Mouse (Mus musculus): ENCODE data around the gene Serinc2. TPM values are rescaled to one million over a fixed set of nuclear protein-coding genes. Genes with fewer than 3 reads are reported as not detected.

Serinc2 gene
- total RNA-seq, 2 experiments from 2014 or later = 11.1 to 14.1 TPM

- Histone ChIP-seq H3K27ac (no peak overlapping the region), H3K4me3 (no peak overlapping the region)
- no peak for TF ChIP-seq CTCF (conservative IDR thresholded peaks at IDR 0.05)
- no peak for DNase-seq (ENCODE audit: low spot score in 2 of 2)
Measured at GRCm38 (mm10) chr4:130242956-130243355, 36.0 kb downstream of the Serinc2 start.

GRCm38 (mm10) chr4:130240695-130241094 lies 38.3 kb downstream of the Serinc2 start:
- DNase-seq (ENCODE audit: low spot score in 2 of 2) = no peak
- H3K4me3 ChIP-seq = no peak overlapping the region
- TF ChIP-seq CTCF (conservative IDR thresholded peaks at IDR 0.05) = peak; percentile 48
- no peak overlapping the region for H3K27ac ChIP-seq

GRCm38 (mm10) chr4:130237607-130238006 lies 41.4 kb downstream of the Serinc2 start:
- TF ChIP-seq CTCF (conservative IDR thresholded peaks at IDR 0.05) = no peak
- no peak overlapping the region for H3K4me3 ChIP-seq
- no peak overlapping the region for H3K27ac ChIP-seq
- DNase-seq (ENCODE audit: low spot score in 2 of 2) = no peak

- H3K27ac ChIP-seq = no peak overlapping the region
- TF ChIP-seq CTCF (conservative IDR thresholded peaks at IDR 0.05) = no peak
- DNase-seq (ENCODE audit: low spot score in 2 of 2) = no peak
- H3K4me3 ChIP-seq = no peak overlapping the region
Measured at GRCm38 (mm10) chr4:130236361-130236760, 42.6 kb downstream of the Serinc2 start.

GRCm38 (mm10) chr4:130224071-130224470 lies 54.9 kb downstream of the Serinc2 start:
- DNase-seq (ENCODE audit: low spot score in 2 of 2) = peak in 1 of 2 experiments; percentile 34
- H3K4me3 ChIP-seq = no peak overlapping the region
- no peak overlapping the region for H3K27ac ChIP-seq
- TF ChIP-seq CTCF (conservative IDR thresholded peaks at IDR 0.05) = no peak

GRCm38 (mm10) chr4:130222179-130222578 lies 56.8 kb downstream of the Serinc2 start, which contains the start of gene Gm853:
Gene Gm853 (minus strand): TSS chr4:130222401.
- no peak for TF ChIP-seq CTCF (conservative IDR thresholded peaks at IDR 0.05)
- DNase-seq (ENCODE audit: low spot score in 2 of 2) = no peak
- H3K4me3 ChIP-seq = no peak within 1 kb of the TSS
- no peak within 1 kb of the TSS for H3K27ac ChIP-seq

GRCm38 (mm10) chr4:130220176-130220575 lies 58.8 kb downstream of the Serinc2 start:
- TF ChIP-seq CTCF (conservative IDR thresholded peaks at IDR 0.05) = no peak
- H3K27ac ChIP-seq = no peak overlapping the region
- H3K4me3 ChIP-seq = no peak overlapping the region
- no peak for DNase-seq (ENCODE audit: low spot score in 2 of 2)

GRCm38 (mm10) chr4:130215392-130215791 lies 63.6 kb downstream of the Serinc2 start:
- Histone ChIP-seq H3K27ac (no peak overlapping the region), H3K4me3 (no peak overlapping the region)
- TF ChIP-seq CTCF (conservative IDR thresholded peaks at IDR 0.05) = no peak
- DNase-seq (ENCODE audit: low spot score in 2 of 2) = no peak

GRCm38 (mm10) chr4:130213857-130214256 lies 65.1 kb downstream of the Serinc2 start:
- 0 out of 2 replicates have a peak, but pooled peaks have one; percentile 17 for TF ChIP-seq CTCF (conservative IDR thresholded peaks at IDR 0.05)
- DNase-seq (ENCODE audit: low spot score in 2 of 2) = no peak
- Histone ChIP-seq H3K27ac (no peak overlapping the region), H3K4me3 (no peak overlapping the region)

GRCm38 (mm10) chr4:130213197-130213596 lies 65.8 kb downstream of the Serinc2 start:
- H3K27ac ChIP-seq = no peak overlapping the region
- DNase-seq (ENCODE audit: low spot score in 2 of 2) = no peak
- H3K4me3 ChIP-seq = no peak overlapping the region
- no peak for TF ChIP-seq CTCF (conservative IDR thresholded peaks at IDR 0.05)

GRCm38 (mm10) chr4:130212421-130212820 lies 66.6 kb downstream of the Serinc2 start:
- H3K27ac ChIP-seq = no peak overlapping the region
- H3K4me3 ChIP-seq = no peak overlapping the region
- no peak for DNase-seq (ENCODE audit: low spot score in 2 of 2)
- TF ChIP-seq CTCF (conservative IDR thresholded peaks at IDR 0.05) = no peak

- DNase-seq (ENCODE audit: low spot score in 2 of 2) = no peak
- no peak for TF ChIP-seq CTCF (conservative IDR thresholded peaks at IDR 0.05)
- Histone ChIP-seq H3K27ac (no peak overlapping the region), H3K4me3 (no peak overlapping the region)
Measured at GRCm38 (mm10) chr4:130211870-130212269, 67.1 kb downstream of the Serinc2 start.

Other genes starting within 250 kb of the Serinc2 start
- 10 to 100 TPM; 14.5 to 15.2 TPM for gene Col16a1, start 231.4 kb downstream of the Serinc2 start, total RNA-seq (2021)
- 10 to 100 TPM; 64.7 to 72.0 TPM for gene Pef1, start 176.6 kb downstream of the Serinc2 start, total RNA-seq (2021)
- 1 to 10 TPM; 2.7 to 2.8 TPM for gene Hcrtr1, start 139.8 kb downstream of the Serinc2 start, total RNA-seq (2021)
- gene Tinagl1, start 104.1 kb downstream of the Serinc2 start, total RNA-seq (2021) = 10 to 100 TPM in 1 of 2 experiments, 1 to 10 TPM in 1; 9.1 to 11.7 TPM
- under 1 TPM in 1 of 2 experiments, not detected in 1; 0.15 TPM for gene Gm853, start 56.8 kb downstream of the Serinc2 start, total RNA-seq (2021)
- 10 to 100 TPM; 88.5 to 92.2 TPM for gene Fabp3, start 29.4 kb upstream of the Serinc2 start, total RNA-seq (2021)
- 1 to 10 TPM; 1.3 to 1.6 TPM for gene Gm10570, start 29.5 kb upstream of the Serinc2 start, total RNA-seq (2021)
- 10 to 100 TPM; 66.1 to 66.5 TPM for gene Zcchc17, start 80.7 kb upstream of the Serinc2 start, total RNA-seq (2021)
- 10 to 100 TPM; 32.4 to 33.8 TPM for gene Snrnp40, start 80.9 kb upstream of the Serinc2 start, total RNA-seq (2021)

Measured in layer of hippocampus, adult 2 months (tissue).